Mouse (Mus musculus) C2C12 (cell line): ENCODE data around the gene Rsph3b.

ENCODE experiments used
- CTCF ChIP-seq: IDR thresholded peaks from one replicate; pipeline ENCODE4 v1.5.1; 2011; ENCODE audit not compliant: control insufficient read depth, insufficient read depth, insufficient read length
- MAX ChIP-seq: IDR thresholded peaks from one replicate; pipeline ENCODE4 v1.6.1; 2011; ENCODE audit warnings: mild to moderate bottlenecking, control low read depth
- USF1 ChIP-seq: IDR thresholded peaks from one replicate; pipeline ENCODE4 v1.6.1; 2011; ENCODE audit warnings: low read depth, mild to moderate bottlenecking, control low read depth, moderate library complexity

- no peak for TF ChIP-seq MAX
- TF ChIP-seq CTCF, result no peak
- no peak for TF ChIP-seq USF1
Observed at GRCm38 (mm10) chr17:6862040-6862780, 86.3 kb downstream of the Rsph3b start.
